Mouse (Mus musculus) heart, adult 11 months (tissue): Measurements from ENCODE around the gene 4930486L24Rik.
"Not testable (repeated sequence)": the region's sequence is repeated elsewhere in the genome, so short reads cannot be mapped to it uniquely, and the experiment has no call there.

ENCODE experiments used
- DNase-seq: peaks from one replicate; pipeline ENCODE4 v3.0.0; 2022

The 4930486L24Rik gene

DNA sequence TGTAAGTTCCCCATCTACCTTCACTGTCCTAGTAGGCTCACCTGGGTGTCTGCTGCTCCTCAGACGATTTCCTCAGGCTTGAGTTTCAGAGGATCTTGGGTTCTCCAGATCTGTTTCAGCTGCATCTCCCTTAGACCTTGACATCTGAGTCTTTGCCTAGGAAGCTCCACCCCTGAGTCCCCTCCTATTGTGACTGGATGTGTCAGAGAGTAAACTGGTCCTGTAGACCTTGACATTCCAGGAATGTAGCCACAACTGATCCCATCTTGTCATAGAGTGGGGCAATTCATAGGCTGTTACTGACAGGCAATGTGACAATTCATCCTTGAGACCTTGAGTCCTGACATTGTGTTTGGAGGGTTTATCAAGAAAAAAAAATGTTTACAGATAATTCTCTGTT is at the start of gene 4930486L24Rik:
TSS of gene 4930486L24Rik (minus strand) at position 195 of the 400 bp plus-strand sequence.
- DNase-seq, result no peak

DNA sequence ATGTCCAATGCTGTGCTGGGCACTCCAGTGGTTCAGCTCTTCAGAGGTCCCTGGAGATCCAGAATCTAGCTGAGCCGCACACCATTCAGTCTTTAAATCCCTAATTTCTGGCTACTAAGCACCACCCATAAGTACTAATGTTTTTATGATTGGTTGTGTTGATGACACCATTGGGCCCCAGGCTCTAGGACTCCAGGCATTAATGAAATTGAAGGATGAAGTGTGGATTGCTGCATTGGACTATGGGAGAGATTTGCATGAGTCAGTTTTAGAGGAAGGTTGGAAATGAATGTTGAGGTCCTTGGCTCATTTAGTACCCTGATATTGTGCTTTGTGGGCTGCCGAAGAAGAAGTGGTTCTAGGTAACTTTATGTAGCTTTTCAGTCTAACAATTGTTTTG is 40.5 kb upstream of the 4930486L24Rik start, which contains the start of gene Tpbpb:
TSS of gene Tpbpb (minus strand) at position 101 of the 400 bp plus-strand sequence.
- DNase-seq, result not testable (repeated sequence)

DNA sequence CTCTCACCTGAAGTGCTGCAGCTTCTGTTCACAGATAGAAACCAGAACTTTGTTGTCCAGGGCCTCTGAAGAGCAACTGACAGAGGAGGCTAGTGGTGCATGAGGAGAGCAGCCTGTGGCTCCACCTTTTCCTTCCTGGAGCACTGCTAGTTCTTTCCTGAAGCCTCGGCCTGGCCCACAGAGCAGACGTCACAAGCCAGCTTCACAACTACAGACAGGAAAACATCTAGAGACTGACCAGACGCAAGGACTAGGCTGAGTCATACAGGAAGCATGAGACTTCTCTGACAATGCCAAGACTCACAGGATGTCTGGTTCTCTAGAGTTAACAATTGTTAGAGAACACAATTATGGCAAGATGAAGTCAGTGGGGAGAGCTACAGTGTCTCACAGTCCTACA is 33.1 kb upstream of the 4930486L24Rik start, which contains the start of gene Ctla2b:
TSS of gene Ctla2b (minus strand) at position 120 of the 400 bp plus-strand sequence.
- peak; percentile 99 for DNase-seq

DNA sequence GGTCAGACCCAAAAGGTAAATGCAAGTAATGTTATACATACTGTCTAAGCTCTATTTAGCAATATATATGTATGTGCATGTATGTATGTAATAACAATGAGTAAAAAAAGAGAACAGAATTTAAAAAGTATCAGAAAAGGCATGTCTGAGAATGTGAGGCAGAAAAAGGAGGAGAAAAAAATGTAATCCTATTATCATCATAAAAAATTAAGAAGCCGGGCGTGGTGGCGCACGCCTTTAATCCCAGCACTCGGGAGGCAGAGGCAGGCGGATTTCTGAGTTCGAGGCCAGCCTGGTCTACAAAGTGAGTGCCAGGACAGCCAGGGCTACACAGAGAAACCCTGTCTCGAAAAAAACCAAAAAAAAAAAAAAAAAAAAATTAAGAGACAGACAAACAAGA is 32.5 kb upstream of the 4930486L24Rik start, which contains the start of gene Gm49392:
TSS of gene Gm49392 (minus strand) at position 101 of the 400 bp plus-strand sequence.
- peak; percentile 13 for DNase-seq

DNA sequence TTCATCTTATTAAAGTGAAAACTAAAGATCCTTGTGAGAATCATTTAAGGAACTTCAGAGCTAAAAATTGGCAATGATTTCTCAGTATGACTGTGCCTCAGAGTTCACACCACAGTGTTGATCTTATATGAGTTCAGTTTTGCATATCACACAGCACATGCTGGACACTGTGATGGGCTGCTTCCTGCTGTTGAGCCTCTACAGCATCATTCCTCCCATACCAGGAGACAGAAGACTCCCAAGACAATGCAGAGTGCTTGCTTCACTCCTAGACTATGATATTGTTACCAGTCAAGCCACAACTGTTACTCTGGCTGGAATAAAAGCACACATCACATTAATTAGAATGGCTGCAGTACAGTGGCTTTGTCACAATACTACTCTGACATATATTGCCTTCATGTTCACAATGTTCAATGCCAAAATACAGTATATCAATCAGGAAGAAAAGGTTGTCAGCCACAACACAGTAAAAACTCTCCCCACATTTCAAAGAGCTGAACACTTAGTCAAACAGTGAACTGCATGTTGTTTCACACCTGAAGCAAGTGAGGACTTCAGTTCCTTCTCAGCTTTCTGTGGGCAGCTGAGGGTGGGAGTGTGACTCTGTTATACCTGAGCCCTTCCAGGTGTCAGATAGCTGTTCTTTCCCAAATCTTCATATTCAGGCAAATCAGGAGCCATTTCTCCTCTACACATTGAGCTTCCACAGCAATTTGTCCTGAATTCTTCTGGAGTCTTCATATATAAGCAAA is 31.3 kb upstream of the 4930486L24Rik start:
- peak; percentile 79 for DNase-seq

DNA sequence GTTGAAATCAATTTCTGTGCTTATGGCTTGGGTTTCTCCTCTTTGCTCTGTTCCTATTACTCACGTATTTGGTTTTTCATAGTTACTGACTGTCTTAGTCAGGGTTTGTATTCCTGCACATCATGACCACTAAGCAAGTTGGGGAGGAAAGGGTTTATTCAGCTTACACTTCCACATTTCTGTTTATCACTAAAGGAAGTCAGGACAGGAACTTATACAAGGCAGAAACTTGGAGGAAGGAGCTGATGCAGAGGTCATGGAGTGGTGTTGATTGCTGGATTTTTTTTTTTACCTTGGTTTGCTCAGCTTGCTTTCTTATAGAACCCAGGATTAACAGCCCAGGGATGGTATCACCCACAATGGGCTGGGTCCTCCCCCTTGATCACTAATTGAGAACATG is 28.0 kb upstream of the 4930486L24Rik start:
- peak; percentile 59 for DNase-seq

DNA sequence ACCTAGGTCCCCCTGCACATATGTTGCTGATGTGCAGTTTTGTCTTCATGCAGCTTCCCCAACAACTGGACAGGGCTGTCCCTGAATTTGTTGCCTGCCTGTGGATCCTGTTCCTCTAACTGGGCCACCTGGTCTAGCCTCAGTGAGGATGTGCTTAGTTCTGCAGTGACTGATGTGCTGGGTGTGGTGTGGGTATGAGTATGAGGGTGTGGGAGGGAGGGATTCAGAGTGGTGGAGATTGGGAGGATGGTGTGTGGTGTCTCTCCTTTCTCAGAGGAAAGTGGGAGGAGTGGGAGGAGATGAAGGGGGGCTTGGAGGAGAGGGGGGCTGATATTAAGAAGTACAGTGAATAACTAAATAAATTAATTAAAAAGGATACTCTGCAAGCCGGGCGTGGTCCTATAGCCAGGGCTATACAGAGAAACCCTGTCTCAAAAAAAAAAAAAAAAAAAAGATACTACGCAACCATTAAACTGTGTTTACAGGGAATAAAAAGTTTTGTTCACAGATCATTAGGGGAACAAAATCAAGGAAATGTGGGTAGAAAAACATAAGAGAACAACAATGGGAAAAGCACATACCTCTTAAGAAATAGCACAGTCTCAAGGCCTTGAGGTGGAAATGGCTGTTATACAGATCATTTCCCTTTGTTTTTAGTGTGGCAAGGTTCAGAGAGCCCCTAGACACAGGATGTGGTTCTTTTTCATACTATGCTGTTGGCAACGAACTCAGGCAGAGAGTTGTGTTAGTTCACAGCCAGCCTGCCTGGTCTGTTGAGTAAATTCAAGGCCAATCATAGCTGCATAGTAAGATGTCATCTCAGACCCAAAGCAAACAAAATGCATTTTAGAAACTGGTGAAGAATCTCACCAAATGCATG is 15.8 kb downstream of the 4930486L24Rik start:
- DNase-seq, result peak; percentile 96

DNA sequence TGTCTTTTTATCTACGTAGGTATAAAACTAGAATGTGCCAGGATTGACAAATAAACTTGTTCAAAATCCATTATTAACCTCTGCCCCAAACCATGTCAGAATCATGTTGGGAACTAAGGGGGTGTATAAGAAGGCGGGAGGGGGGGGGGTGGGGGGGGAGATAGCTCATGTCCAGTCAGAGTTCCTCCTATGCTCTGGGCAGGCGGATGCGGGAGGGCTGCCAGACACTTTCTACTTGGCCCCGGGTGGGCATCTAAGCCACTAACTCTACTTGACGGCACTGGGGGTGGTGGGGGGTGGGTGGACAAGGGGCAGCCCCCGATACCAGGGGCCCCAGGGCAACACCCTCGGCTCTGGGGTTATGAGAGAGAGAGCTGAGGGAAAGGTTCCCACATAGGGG is 21.1 kb downstream of the 4930486L24Rik start:
- DNase-seq, result peak; percentile 84

DNA sequence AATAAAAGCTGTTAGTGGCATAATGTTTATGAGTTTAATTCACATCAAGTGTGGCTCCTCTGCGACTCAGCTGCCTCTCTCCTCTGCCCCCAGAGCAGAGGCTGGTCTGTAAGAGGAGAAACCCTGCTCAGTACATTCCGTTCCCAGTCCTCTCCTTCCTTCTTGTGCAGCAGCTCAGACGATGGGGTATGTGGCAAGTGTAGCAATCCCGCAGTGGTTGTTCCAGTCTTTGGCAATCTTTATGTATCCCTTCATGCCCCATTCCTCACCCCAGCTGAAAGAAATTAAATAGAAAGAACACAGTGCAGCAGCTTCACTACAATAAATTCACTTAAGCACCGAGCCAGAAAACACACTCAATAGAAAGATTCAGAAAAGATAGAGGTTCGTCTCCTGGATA is 21.6 kb downstream of the 4930486L24Rik start:
- no peak for DNase-seq

DNA sequence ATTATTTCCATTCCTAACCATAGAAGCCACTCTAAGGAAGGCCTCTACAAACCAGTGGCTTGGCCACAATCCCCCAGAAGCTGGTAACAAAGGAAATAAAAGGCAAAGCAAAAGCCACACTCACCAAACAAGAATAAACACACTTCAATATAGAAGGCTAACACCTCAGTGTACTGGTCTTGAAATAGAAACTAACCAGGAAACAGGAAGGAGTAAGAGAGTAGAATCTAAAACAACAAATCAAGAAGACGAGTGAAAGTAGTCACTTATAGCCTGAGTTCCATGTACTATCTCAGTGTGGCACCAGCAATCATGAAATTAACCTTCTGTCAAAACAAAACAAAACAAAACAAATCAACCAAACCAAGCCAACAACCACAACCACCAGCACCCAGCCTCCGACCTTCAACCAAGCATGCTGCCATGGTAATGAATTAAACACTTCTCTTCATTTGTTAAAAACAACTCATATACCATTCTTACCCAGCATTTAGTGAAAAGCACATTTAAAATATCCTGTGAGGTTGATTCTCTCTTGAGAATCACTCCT is 24.8 kb downstream of the 4930486L24Rik start:
- DNase-seq, result no peak

DNA sequence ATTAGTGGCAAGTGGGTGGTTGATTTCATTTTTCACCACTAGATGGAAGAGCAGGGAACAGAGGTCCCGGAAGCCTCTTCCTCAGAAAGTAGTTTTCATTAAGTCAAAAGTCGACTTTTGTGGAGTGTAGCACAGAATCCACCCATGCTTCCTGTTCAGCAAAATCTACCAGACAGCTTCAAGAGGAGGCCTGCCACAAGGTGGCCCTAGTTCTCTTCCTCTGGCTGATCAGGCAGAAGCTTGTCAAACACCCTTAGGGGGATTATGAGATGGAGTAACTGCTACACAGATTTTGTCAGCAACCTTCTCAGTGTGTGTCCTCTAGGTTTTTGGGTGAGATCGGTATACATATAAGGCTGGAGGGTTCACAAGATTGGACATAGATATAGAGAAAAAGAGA is 38.2 kb downstream of the 4930486L24Rik start:
- peak; percentile 94 for DNase-seq

DNA sequence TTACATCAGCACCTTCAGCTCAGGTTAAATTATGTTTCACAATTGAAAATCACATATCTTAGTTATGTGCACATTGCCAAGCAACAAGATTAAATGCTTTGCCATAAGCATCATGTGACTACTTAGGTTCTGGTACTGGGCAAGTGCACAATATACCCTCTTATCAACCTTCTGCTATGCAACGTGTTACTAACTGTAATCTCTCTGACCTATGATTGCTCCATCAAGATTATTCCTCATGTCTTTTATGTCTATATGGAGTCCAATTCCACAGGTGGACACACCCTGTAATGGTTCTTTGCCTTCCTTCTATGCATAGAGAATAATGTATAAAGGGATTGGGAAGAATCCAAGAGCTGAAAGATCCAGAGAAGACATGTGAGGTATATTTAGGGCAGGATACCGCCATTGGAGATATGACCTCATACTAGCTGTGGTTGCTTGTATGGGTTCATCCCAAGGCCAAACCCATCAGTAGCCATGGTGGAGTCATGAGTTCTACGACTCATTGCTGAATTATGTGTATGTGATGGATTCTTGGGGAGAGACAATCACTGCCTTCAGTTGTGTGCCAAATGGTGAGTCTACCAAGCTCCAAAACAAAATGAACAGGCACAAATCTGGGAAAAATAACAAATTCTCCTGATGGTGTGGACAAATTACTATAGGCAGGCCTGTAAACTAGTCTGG is 43.6 kb downstream of the 4930486L24Rik start:
- no peak for DNase-seq

DNA sequence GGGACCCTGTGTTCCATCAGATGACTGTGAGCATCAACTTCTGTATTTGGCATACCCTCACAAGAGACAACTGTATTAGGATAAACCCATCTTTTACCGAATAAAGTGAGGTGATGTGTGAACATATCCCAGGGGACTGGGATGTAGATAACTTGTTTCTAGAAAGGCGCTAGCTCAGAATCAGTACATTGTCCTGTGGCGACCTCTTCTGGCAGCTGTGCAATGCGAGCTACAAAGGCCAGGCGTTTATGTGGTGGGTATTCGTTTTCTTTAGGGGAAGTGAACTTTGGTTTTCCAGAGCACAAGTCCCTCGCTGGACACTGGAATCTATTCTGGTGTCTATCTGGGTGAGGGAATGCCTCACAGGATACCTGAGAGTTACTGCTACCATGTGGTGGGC is 44.8 kb downstream of the 4930486L24Rik start:
- no peak for DNase-seq

DNA sequence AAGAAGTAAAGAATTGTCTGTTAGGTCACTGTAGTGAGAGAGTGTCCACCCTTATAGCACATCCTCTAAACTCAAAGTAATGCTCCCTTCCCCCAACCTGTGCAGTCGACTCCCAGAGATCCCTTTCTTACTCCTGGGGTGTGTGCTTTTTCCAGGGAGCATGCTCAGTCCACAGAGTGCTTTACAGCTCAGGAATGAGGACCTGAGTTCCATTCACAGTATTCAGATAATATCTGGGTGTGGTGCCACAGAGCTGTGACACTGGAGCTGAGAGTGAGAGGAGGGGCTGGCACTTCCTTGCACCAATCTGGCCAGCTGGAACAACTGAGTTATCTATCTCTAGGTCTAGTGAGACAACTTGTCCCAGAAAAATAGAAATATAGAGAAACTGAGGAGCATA is 50.6 kb downstream of the 4930486L24Rik start:
- peak; percentile 88 for DNase-seq

DNA sequence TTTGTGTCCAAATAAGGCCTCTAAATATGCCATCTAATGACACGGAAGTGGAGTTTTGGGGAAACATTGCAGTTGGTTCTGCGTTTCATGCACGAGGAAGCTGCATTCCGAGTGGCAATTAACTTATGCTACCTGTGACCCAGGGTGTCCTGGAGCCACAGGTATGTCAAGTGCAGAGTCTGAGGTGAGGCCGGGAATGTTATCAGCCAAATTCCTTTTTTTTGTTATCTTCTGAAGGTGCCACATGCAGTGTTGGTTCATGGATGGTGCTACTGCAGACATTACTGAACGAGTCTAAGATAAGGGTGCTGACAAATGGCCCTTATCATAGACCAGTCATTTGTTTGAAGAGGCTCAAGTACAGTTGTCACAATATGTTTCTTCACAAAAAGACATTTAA is 51.5 kb downstream of the 4930486L24Rik start:
- DNase-seq, result no peak

DNA sequence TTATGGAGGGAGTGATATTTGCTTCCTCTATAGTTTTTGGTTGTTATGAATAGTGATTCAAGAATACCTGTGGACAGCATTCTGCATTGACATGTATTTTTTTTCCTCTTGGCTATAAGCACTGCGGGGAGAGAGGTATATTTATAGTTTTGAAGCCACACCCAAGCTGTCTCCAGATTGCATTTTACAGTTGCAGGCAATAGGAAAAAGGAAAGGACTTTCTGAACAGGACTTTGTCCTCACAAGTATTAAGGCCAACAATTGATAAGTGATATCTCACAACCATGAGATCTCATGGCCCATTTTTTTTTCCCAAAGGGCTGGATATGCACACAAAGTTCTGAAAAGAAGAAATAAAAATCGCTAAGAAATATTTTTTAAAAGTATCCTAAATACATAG is 54.6 kb downstream of the 4930486L24Rik start:
- no peak for DNase-seq

DNA sequence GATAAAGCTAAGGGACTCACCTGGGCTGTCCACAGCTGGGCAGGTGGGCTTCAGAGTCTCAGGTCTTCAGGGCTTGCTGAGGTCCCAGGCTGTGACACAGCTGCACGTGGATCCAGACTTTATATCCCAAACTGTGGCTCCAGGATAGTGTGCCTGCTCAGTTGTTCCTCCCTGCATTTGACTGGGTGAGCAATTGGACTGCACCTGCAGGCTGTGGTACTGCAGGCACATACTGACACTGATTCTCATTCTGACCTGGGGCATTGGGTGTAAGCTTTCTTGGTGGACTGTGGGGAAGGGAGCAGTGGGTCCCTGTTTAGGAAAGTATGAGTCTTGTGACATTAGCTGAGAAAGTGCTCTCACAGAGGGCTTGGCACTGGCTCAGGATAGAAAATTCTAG is 61.5 kb downstream of the 4930486L24Rik start, which contains the start of gene Ctsll3:
TSS of gene Ctsll3 (minus strand) at position 101 of the 400 bp plus-strand sequence.
- DNase-seq, result no peak
